Mouse (Mus musculus) neural tube, embryonic 11.5 days (tissue): ENCODE measurements around the gene Cetn3. TPM values are rescaled to one million over a fixed set of nuclear protein-coding genes. Genes with fewer than 3 reads are reported as not detected.
A peak's percentile ranks its signal among the peaks of the same experiment; 100 is the strongest.

Source experiments
- ATAC-seq: fragments of 200-750 bp; cut with Nextera tagmentation; 2 replicates; pipeline ENCODE4 v1.8.0; 2017; ENCODE audit warnings: moderate number of reproducible peaks, mild to moderate bottlenecking, moderate TSS enrichment, moderate library complexity; ENCODE audit not compliant: insufficient read depth, low FRiP score, low TSS enrichment
- DNase-seq: peaks from one replicate; pipeline ENCODE4 v3.0.0-alpha.2; 2015; ENCODE audit warnings: low spot score
- H3K27ac ChIP-seq: fragments of 300-500 bp; sonication (generic); 2 replicates; pipeline ENCODE4 v1.5.1; 2014; ENCODE audit warnings: low read depth, mild to moderate bottlenecking, low read length
- H3K27me3 ChIP-seq: fragments of 300-500 bp; sonication (generic); 2 replicates; pipeline ENCODE4 v1.6.1; 2014; ENCODE audit warnings: mild to moderate bottlenecking, low read length, mixed read lengths; ENCODE audit not compliant: control insufficient read depth, insufficient read depth
- H3K36me3 ChIP-seq: fragments of 300-500 bp; sonication (generic); 2 replicates; pipeline ENCODE4 v1.6.1; 2014; ENCODE audit warnings: mild to moderate bottlenecking, low read length, moderate library complexity, mixed read lengths; ENCODE audit not compliant: control insufficient read depth, insufficient read depth
- H3K4me1 ChIP-seq: fragments of 300-500 bp; sonication (generic); 2 replicates; pipeline ENCODE4 v1.6.1; 2014; ENCODE audit warnings: low read length, mixed read lengths; ENCODE audit not compliant: control insufficient read depth, insufficient read depth
- H3K4me2 ChIP-seq: fragments of 300-500 bp; sonication (generic); 2 replicates; pipeline ENCODE4 v1.6.1; 2014; ENCODE audit warnings: low read depth, mild to moderate bottlenecking, moderate library complexity
- H3K4me3 ChIP-seq: fragments of 300-500 bp; sonication (generic); 2 replicates; pipeline ENCODE4 v1.5.1; 2014; ENCODE audit warnings: low read depth, low read length
- H3K9ac ChIP-seq: fragments of 300-500 bp; sonication (generic); 2 replicates; pipeline ENCODE4 v1.6.1; 2014; ENCODE audit warnings: mild to moderate bottlenecking, low read length
- H3K9me3 ChIP-seq: fragments of 300-500 bp; sonication (generic); 2 replicates; pipeline ENCODE4 v1.6.1; 2016; ENCODE audit warnings: low read length; ENCODE audit not compliant: control insufficient read depth
- WGBS: fragments of 180-500 bp; shearing (Covaris S2); extraction: QIAGEN DNeasy Blood & Tissue Kit; methylation state at CpG from one replicate; pipeline ENCODE4 v1.1.7; 2014; 5-methylcytosine and 5-hydroxymethylcytosine counted together
- polyA plus RNA-seq: library from polyadenylated mRNA; unstranded; fragments of >200 nt; fragmentation: Nextera tagmentation; extraction: Ambion mirVana; gene quantifications from 2 replicates; pipeline ENCODE4 v1.2.1, GENCODE M21; 2014

The Cetn3 gene
- polyA plus RNA-seq, 1 experiment from 2014 or later = 246 TPM

- Histone ChIP-seq H3K9me3 (no peaks in the 10 kb centered on the region), H3K4me3 (no peak overlapping the region)
- ATAC-seq = no peak
These were observed 55.1 kb downstream of the Cetn3 start for GRCm38 (mm10) chr13:81838016-81838415.

GRCm38 (mm10) chr13:81838948-81839347 is 56.1 kb downstream of the Cetn3 start:
- no peak overlapping the region for H3K9ac ChIP-seq
- no peak overlapping the region for H3K4me3 ChIP-seq
- DNase-seq (no peak), ATAC-seq (no peak)
- no peak overlapping the region for H3K4me2 ChIP-seq
- H3K9me3 ChIP-seq = no peaks in the 10 kb centered on the region
- H3K36me3 ChIP-seq = no peaks in the 10 kb centered on the region
- no peaks in the 10 kb centered on the region for H3K4me1 ChIP-seq
- H3K27me3 ChIP-seq = no peaks in the 10 kb centered on the region
- no peak overlapping the region for H3K27ac ChIP-seq

More at GRCm38 (mm10) chr13:81838016-81838415, 55.1 kb downstream of the Cetn3 start:
- no peaks in the 10 kb centered on the region for H3K27me3 ChIP-seq
- no peaks in the 10 kb centered on the region for H3K4me1 ChIP-seq
- no peak for DNase-seq
- H3K9ac ChIP-seq = no peak overlapping the region
- WGBS = 91% methylated on average over 5 of the region's 5 CpGs
- no peak overlapping the region for H3K27ac ChIP-seq
- no peaks in the 10 kb centered on the region for H3K36me3 ChIP-seq
- no peak overlapping the region for H3K4me2 ChIP-seq

- DNase-seq (no peak), ATAC-seq (0 out of 2 replicates have a peak, but pooled peaks have one; percentile 50)
- Histone ChIP-seq H3K27ac (no peak overlapping the region), H3K4me3 (no peak overlapping the region), H3K27me3 (no peaks in the 10 kb centered on the region), H3K9me3 (no peaks in the 10 kb centered on the region), H3K36me3 (no peaks in the 10 kb centered on the region), H3K4me1 (no peaks in the 10 kb centered on the region), H3K4me2 (no peak overlapping the region), H3K9ac (no peak overlapping the region)
- 80% methylated on average over 5 of the region's 5 CpGs for WGBS
These were observed 57.4 kb downstream of the Cetn3 start for GRCm38 (mm10) chr13:81840246-81840645.

- Histone ChIP-seq H3K9ac (no peak overlapping the region), H3K27me3 (no peaks in the 10 kb centered on the region), H3K4me2 (no peak overlapping the region), H3K27ac (no peak overlapping the region), H3K4me1 (no peaks in the 10 kb centered on the region), H3K36me3 (no peaks in the 10 kb centered on the region), H3K4me3 (no peak overlapping the region), H3K9me3 (no peaks in the 10 kb centered on the region)
- DNase-seq = no peak
- WGBS = 77% methylated on average over 5 of the region's 5 CpGs
- ATAC-seq = no peak
These were observed 57.8 kb downstream of the Cetn3 start for GRCm38 (mm10) chr13:81840646-81841045.

GRCm38 (mm10) chr13:81842278-81842677 is 59.4 kb downstream of the Cetn3 start:
- Histone ChIP-seq H3K4me1 (no peaks in the 10 kb centered on the region), H3K9ac (no peak overlapping the region), H3K4me2 (no peak overlapping the region), H3K36me3 (no peaks in the 10 kb centered on the region), H3K27ac (no peak overlapping the region), H3K27me3 (no peaks in the 10 kb centered on the region), H3K9me3 (no peaks in the 10 kb centered on the region), H3K4me3 (no peak overlapping the region)
- DNase-seq (no peak), ATAC-seq (no peak)
- WGBS = 86% methylated on average over 6 of the region's 6 CpGs

Other genes starting within 250 kb of the Cetn3 start
- 35.1 and 38.8 TPM in 2 replicates for gene Adgrv1, start 149.9 kb upstream of the Cetn3 start, polyA plus RNA-seq
- 35.4 and 39.5 TPM in 2 replicates for gene Lysmd3, start 125.4 kb upstream of the Cetn3 start, polyA plus RNA-seq
- gene Polr3g, start 72.1 kb upstream of the Cetn3 start, polyA plus RNA-seq = 10.4 and 13.3 TPM in 2 replicates
- 11.5 and 12.3 TPM in 2 replicates for gene Mblac2, start 71.7 kb upstream of the Cetn3 start, polyA plus RNA-seq